Mouse (Mus musculus): ENCODE data around the gene Gtf2ird1. TPM values are rescaled to one million over a fixed set of nuclear protein-coding genes. Genes with fewer than 3 reads are reported as not detected.

Gtf2ird1 gene
- 4.9 TPM for polyA plus RNA-seq (2015; fragmentation: Illumina TruSeq; extraction: RNeasy Lipid Tissue Mini Kit (QIAGEN cat#74804); ENCODE audit: insufficient read depth, low read depth, low replicate concordance)

DNA sequence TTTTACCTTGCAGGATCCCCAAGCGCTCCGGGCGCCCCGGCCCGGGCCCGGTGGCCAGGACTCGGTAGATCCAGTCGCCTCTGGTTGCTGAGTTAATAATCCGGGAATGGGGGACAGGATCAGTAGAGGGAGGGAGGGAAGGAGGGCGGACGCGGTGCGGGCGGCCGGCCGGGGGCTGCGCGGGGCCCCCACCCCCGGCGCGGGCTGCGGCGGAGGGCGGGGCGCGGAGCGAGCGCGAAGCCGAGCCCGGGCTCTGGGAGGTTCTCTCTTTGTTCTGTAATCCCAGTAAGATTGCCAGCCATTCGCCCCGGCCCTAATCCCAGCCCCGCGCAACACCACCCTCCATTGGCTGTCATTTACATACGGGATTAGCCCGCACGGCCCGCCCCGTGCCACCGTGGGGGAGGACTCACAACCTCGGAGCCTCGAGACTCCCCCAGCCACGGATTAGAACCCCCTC, at the start of gene Gtf2ird1:
Gtf2ird1 (minus strand) TSS at position 214 of the 460 bp plus-strand sequence.

DNA sequence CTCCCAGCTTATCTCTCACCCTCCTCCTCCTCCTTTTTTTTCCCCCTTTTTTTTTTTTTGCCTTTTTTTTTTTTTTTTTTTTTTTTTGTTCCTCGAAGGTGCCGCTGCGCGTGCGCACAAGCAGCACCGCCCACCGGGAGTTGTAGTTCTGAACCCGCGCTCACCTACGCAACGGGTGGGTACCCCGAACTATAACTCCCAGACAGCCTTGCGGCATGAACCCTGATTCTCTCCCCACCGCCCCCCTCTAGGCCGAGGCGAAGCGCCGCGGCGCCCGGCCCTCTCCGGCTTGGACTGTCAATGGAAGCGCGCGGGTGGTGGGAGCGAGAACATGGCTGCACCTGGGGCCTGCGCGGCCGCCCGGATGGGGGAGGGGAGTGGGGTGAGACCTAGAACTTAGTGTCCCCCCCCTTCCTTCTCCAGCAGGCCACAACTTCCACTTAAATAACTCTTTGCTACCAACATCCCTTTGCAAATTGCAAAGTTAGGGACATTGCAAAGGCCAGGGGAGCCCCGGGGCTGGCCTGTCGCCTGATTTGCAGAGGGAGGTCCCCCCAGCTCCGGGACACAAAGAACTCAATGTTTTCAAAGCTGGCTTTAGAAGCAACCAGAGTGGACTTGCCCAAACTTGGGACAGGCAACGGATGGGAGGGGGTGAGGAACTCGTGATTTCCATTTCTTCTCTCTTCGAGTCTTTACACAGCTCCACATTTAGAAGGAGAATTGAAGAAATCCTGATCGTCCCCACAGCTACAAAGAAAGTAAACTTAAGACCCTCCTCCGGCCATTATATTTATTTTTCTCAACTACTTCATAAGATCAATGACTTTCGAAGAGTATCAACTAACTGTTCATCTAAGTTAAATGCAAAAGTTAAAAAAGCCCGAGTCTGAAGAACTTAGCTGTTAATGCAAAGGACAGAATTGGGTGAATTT, 141.6 kb downstream of the Gtf2ird1 start, which contains the start of gene Gtf2i:
Gtf2i (minus strand) TSS at position 73 of the 935 bp plus-strand sequence.

Other genes starting within 250 kb of the Gtf2ird1 start
- gene Ncf1, start 227.1 kb downstream of the Gtf2ird1 start, polyA plus RNA-seq (2015; fragmentation: Illumina TruSeq; extraction: RNeasy Lipid Tissue Mini Kit (QIAGEN cat#74804); ENCODE audit: insufficient read depth, low read depth, low replicate concordance), result 2.5 TPM
- gene Gtf2i, start 142.0 kb downstream of the Gtf2ird1 start, polyA plus RNA-seq (2015; fragmentation: Illumina TruSeq; extraction: RNeasy Lipid Tissue Mini Kit (QIAGEN cat#74804); ENCODE audit: insufficient read depth, low read depth, low replicate concordance), result 26.7 TPM
- gene Clip2, start 95.7 kb upstream of the Gtf2ird1 start, polyA plus RNA-seq (2015; fragmentation: Illumina TruSeq; extraction: RNeasy Lipid Tissue Mini Kit (QIAGEN cat#74804); ENCODE audit: insufficient read depth, low read depth, low replicate concordance), result 3.3 TPM
- not detected for gene Syna, start 103.5 kb upstream of the Gtf2ird1 start, polyA plus RNA-seq (2015; fragmentation: Illumina TruSeq; extraction: RNeasy Lipid Tissue Mini Kit (QIAGEN cat#74804); ENCODE audit: insufficient read depth, low read depth, low replicate concordance)
- gene Rfc2, start 124.7 kb upstream of the Gtf2ird1 start, polyA plus RNA-seq (2015; fragmentation: Illumina TruSeq; extraction: RNeasy Lipid Tissue Mini Kit (QIAGEN cat#74804); ENCODE audit: insufficient read depth, low read depth, low replicate concordance), result 18.1 TPM
- 2.1 TPM for gene Lat2, start 158.3 kb upstream of the Gtf2ird1 start, polyA plus RNA-seq (2015; fragmentation: Illumina TruSeq; extraction: RNeasy Lipid Tissue Mini Kit (QIAGEN cat#74804); ENCODE audit: insufficient read depth, low read depth, low replicate concordance)
- gene Eif4h, start 182.8 kb upstream of the Gtf2ird1 start, polyA plus RNA-seq (2015; fragmentation: Illumina TruSeq; extraction: RNeasy Lipid Tissue Mini Kit (QIAGEN cat#74804); ENCODE audit: insufficient read depth, low read depth, low replicate concordance), result 36.7 TPM
- gene Limk1, start 231.9 kb upstream of the Gtf2ird1 start, polyA plus RNA-seq (2015; fragmentation: Illumina TruSeq; extraction: RNeasy Lipid Tissue Mini Kit (QIAGEN cat#74804); ENCODE audit: insufficient read depth, low read depth, low replicate concordance), result 2.5 TPM